Mouse (Mus musculus): ENCODE data around the gene Chchd3. TPM values are rescaled to one million over a fixed set of nuclear protein-coding genes. Genes with fewer than 3 reads are reported as not detected.

Gene Chchd3
- 210 TPM for polyA plus RNA-seq (2014; fragmentation: Illumina TruSeq; extraction: RNeasy Lipid Tissue Mini Kit (QIAGEN cat#74804))

DNA sequence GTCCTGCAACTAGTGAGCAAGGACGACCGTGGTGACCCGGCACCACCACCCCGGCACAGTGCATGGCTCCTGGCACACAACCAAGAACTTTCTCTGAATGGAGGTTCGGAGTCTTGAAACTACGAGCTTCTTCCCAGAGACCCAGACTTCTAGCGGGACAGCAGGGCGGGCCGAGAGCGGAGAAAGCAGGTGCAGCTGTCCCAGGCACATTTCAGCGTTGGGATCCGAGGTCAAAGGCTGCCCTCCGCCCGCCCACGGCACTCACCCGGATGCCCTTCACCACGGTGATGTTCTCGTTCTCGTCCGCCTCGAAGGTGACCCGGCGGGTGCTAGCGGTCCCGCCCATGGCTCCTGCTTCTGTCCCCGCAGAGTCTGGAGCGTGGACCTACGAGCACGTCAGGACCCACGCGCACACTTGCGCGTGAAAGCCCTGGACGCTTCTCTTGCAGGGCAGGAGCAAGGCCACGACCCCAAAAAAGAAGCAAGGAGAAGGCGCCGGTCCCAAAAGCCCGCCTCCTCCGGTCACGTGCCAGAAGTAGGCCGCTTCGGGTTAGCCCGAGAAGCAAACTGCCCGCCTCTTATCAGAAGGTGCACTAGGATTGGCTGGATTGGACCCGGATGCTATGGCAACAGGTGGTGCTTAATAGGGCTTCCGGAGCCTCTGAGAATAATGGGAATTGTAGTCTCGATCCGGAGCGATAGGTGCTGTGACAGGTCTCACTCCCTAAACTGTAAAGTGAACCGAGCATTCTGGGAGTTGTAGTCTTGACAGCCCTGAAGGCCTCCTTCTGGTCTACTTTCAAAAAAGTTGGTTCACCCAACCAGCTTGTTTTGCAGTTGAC, at the start of gene Chchd3:
Gene Chchd3, minus strand, starts transcription at position 526 of the 842 bp plus-strand sequence.

Other genes starting within 250 kb of the Chchd3 start
- gene Exoc4, start 188.8 kb upstream of the Chchd3 start, polyA plus RNA-seq (2014; fragmentation: Illumina TruSeq; extraction: RNeasy Lipid Tissue Mini Kit (QIAGEN cat#74804)) = 28.5 TPM

All from ovary, adult 10 weeks (tissue).